Mouse (Mus musculus) cerebellum, postnatal 4 days (tissue): ENCODE measurements around the gene Adprhl1.

Source experiments
- DNase-seq, 2 experiments: peaks; one replicate each; pipeline ENCODE4 v3.0.0; 2022; ENCODE audit warnings: low spot score in 2 of 2, mixed read lengths in 1 of 2

Gene Adprhl1

GRCm38 (mm10) chr8:13229802-13230201 is 24.2 kb downstream of the Adprhl1 start:
- DNase-seq: no peak

GRCm38 (mm10) chr8:13228923-13229610 is 24.9 kb downstream of the Adprhl1 start:
- DNase-seq: no peak

- DNase-seq: no peak
Measured at GRCm38 (mm10) chr8:13227184-13227583, 26.8 kb downstream of the Adprhl1 start.

- DNase-seq: no peak
Measured at GRCm38 (mm10) chr8:13226288-13226687, 27.7 kb downstream of the Adprhl1 start.

GRCm38 (mm10) chr8:13224426-13224825 is 29.5 kb downstream of the Adprhl1 start:
- no peak for DNase-seq

GRCm38 (mm10) chr8:13218441-13218840 is 35.5 kb downstream of the Adprhl1 start:
- DNase-seq: no peak

GRCm38 (mm10) chr8:13217986-13218385 is 36.0 kb downstream of the Adprhl1 start:
- DNase-seq: no peak

GRCm38 (mm10) chr8:13217093-13217492 is 36.9 kb downstream of the Adprhl1 start:
- no peak for DNase-seq

- DNase-seq: no peak
Measured at GRCm38 (mm10) chr8:13216386-13216785, 37.6 kb downstream of the Adprhl1 start.

GRCm38 (mm10) chr8:13213479-13214268 is 40.3 kb downstream of the Adprhl1 start:
- peak; percentile 82 to 93 for DNase-seq

- DNase-seq: no peak
Measured at GRCm38 (mm10) chr8:13209770-13210169, 44.2 kb downstream of the Adprhl1 start.

GRCm38 (mm10) chr8:13208627-13209355 is 45.2 kb downstream of the Adprhl1 start:
- DNase-seq: no peak

GRCm38 (mm10) chr8:13206290-13206689 is 47.7 kb downstream of the Adprhl1 start:
- no peak for DNase-seq

- no peak for DNase-seq
Measured at GRCm38 (mm10) chr8:13205311-13205710, 48.7 kb downstream of the Adprhl1 start.

- no peak for DNase-seq
Measured at GRCm38 (mm10) chr8:13204371-13205140, 49.4 kb downstream of the Adprhl1 start.

- DNase-seq: no peak
Measured at GRCm38 (mm10) chr8:13203472-13203871, 50.5 kb downstream of the Adprhl1 start.

GRCm38 (mm10) chr8:13202806-13203205 is 51.2 kb downstream of the Adprhl1 start:
- DNase-seq: no peak

GRCm38 (mm10) chr8:13202041-13202440 is 51.9 kb downstream of the Adprhl1 start:
- no peak for DNase-seq

GRCm38 (mm10) chr8:13201013-13201334 is 53.0 kb downstream of the Adprhl1 start:
- DNase-seq: no peak

GRCm38 (mm10) chr8:13200301-13201012 is 53.5 kb downstream of the Adprhl1 start, which contains the start of gene Grtp1:
TSS of gene Grtp1 (minus strand) at chr8:13200620.
- peak in 1 of 2 experiments; percentile 69 for DNase-seq
